Mouse (Mus musculus) gastrocnemius, adult 8-10 months (tissue): Measurements from ENCODE around the gene Tcf7. TPM values are rescaled to one million over a fixed set of nuclear protein-coding genes. Genes with fewer than 3 reads are reported as not detected.

Experiments
- DNase-seq, 2 experiments: peaks; one replicate each; pipeline ENCODE4 v3.0.0; 2022; ENCODE audit warnings: low spot score in 2 of 2
- total RNA-seq, 4 experiments: library from RNA; stranded (reverse); gene quantifications; 2 replicates each; pipeline ENCODE4 v1.2.4; 2022

Gene Tcf7
- total RNA-seq, 4 experiments from 2014 or later = 0.31 to 0.39 (median 0.34) TPM

GRCm38 (mm10) chr11:52283596-52284571 is 1.1 kb upstream of the Tcf7 start:
- DNase-seq = peak in 1 of 2 experiments; percentile 47

- no peak for DNase-seq
Measured at GRCm38 (mm10) chr11:52282420-52282773, 417 bp downstream of the Tcf7 start.

DNA sequence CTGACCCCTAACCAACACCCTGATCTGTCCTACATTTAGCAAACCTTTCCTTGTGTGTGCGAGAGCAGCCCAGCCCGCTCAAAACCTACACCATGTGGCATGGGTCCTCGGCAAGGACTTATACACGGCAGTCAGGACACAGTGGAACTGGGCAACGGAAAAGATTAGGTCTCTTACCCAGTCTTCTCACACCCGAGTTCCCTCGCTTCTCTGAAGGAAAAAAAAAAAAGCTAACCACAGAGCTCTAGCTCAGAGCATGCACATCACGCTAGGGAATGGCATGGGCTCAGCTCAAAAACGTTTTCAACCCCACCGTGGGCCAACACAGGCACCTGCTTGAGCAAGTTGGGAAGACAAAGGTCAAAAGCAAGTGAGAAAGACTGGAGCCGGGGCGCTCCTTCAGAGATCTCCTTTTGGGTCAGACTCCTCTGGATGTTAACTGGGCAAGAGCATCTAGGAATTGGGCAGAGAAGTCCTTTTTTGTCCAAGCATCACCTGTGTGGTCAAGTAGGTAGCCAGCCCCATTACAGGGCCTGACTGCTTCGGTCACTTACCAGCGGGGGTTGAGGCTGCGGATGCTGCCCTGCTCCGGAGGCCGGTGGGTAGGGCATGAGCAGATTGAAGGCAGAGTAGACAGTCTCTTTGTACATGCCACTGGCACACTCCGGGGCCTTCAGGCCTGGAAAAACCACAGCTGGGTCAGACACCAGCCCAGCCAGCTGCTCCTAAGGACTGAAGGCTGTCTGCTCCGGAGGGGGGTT is 1.1 kb downstream of the Tcf7 start:
- DNase-seq = no peak

DNA sequence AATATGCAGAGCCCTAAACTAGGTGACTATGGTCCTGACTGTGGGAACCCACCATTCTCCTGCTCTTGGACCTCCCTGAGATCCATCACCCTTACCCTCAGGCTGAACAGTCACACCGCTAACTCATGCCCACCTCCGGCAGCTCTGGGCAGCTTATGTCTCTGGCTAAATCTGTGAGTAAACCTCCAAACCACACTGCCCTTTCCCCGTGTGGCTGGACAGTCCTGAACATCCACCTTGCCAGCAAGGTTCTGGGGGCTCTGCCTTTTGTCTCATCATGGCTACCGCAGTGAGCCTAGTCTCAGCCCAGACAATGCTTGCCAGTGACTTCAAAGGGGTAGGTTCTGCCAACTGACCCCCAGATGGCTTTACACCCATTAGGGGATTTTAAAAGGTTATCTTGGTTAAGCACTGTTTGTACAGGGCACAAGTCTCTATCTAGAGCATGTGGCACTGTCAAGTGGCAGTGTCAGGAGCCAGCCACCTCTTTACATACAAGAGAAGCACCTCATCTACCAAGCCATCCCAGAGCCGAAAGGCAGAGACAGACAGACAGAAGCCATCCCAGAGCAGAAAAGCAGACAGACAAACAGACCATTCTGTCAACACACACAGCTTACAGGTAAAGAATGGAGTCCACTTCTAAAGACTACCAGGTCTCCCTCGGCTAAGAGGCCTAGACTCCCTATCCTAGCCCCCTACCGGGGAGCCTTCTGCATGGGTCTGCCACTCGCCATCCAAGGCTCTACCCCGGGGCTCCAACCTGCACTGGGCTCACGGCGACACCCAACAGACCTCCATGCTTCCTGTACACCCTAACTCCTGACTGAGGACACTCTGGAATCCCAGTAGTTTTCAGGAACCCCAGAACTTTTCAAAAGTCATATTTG is 2.0 kb downstream of the Tcf7 start:
- no peak for DNase-seq

GRCm38 (mm10) chr11:52279611-52280145 is 3.1 kb downstream of the Tcf7 start:
- DNase-seq = no peak

GRCm38 (mm10) chr11:52278991-52279390 is 3.8 kb downstream of the Tcf7 start:
- DNase-seq = no peak

DNA sequence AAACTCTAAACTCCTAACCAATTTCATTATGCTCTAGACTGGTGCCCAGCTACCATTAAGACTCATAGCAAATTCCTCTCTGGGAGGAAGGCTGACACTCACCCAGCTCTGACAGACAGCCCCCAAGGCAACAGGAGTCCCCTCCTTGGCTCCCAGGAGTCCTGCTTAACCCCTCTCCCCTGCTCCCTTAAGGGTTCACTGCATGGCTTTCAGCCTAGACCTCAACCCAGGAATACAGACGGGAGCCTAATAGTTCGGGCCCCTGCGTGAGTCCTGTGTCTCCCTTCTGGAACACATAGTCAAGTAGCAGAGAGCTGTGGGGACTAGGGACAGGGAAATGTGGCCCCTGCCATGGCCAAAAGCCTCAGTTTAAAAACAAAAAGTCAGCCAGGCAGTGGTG is 4.7 kb downstream of the Tcf7 start:
- DNase-seq = no peak

- DNase-seq = no peak
Measured at GRCm38 (mm10) chr11:52277433-52278150, 5.2 kb downstream of the Tcf7 start.

DNA sequence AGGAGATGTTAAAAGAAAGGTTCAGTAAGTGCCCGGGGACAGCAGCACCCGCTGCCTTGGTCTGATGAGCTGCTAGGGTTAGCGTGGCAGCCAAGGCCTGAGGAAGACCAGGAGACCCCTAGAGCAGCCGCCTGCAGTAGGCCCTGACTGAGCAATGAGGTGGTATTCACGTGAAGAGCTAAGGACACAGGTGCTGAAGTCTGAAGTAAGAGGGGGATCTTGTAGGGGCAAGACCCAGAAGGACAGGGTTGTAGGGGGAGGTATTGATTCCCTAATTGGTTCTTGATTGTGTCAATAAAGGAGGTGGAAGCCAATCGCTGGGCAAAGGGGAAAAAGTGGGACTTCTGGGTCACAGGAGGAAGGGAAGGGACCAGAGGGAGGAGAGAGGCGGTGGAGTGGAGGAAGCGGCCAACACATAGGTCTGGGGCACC is 5.8 kb downstream of the Tcf7 start:
- DNase-seq = no peak

GRCm38 (mm10) chr11:52275774-52276555 is 6.8 kb downstream of the Tcf7 start:
- no peak for DNase-seq

DNA sequence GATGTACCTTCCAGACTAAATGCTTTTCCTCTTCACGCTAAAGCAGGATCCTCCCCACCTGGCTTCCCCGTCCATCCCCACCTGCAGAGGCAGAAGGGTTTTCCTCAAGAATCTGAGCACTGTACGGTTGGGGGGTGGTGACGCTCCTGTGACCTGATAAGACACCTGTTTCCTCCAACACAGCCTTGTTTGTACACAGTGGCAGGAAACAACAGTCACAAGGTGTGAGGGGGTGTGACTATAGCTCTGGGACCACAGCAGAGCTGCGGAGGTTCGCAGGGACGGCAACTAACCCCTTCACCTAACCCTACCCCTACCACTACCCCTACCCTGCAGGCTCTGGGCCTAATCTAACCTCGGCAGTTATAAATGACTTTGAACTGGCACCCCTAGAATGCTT is 7.4 kb downstream of the Tcf7 start:
- no peak for DNase-seq

DNA sequence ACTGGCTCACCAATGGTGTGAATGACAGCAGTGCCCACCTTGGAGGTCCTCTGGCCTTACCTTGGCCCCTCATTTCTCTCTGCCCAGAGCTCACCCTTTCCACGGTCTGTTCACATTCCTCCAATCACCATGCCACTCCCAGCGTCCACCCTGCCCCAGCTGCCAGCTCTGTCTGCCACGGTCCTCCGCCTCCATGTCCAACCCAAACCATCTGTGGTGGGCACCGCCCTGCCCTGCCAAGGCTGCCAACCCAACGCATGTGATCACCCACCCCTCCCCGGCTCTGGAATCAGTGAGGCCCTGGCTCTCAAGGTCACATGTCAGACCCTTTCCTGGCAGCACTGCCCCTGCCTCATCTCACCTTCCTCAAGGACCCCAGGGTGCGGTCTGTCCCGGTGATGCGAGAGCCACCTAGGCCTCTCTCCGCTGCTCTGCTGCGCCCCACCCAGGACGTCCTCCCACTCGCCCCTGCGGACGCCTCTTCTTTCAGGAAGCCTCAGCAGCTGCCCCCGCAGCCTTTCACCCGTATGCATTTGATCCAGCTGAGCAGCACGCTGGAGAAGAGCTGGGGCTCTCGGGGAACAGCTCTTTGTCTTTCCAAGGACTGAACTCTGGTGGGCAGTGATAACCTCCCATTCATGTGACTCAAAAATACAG is 8.2 kb downstream of the Tcf7 start:
- DNase-seq = no peak

- DNase-seq = no peak
Measured at GRCm38 (mm10) chr11:52273942-52274330, 8.9 kb downstream of the Tcf7 start.

GRCm38 (mm10) chr11:52273183-52273941 is 9.5 kb downstream of the Tcf7 start:
- DNase-seq = no peak

- no peak for DNase-seq
Measured at GRCm38 (mm10) chr11:52272619-52273018, 10.2 kb downstream of the Tcf7 start.

- no peak for DNase-seq
Measured at GRCm38 (mm10) chr11:52271765-52272495, 10.9 kb downstream of the Tcf7 start.

GRCm38 (mm10) chr11:52269841-52270240 is 13.0 kb downstream of the Tcf7 start:
- DNase-seq = no peak
